Mouse (Mus musculus) bone marrow, adult 2 months (tissue): ENCODE data around the gene Bcar3.

ENCODE experiments used
- CTCF ChIP-seq: fragments of 200-500 bp; IDR thresholded peaks from 2 replicates; pipeline ENCODE4 v1.5.1; 2011; ENCODE audit warnings: low read length, control low read depth; ENCODE audit not compliant: control insufficient read depth, insufficient read depth
- POLR2A ChIP-seq: fragments of 200-500 bp; IDR thresholded peaks from 2 replicates; pipeline ENCODE4 v1.6.1; 2011; ENCODE audit warnings: low read depth, mild to moderate bottlenecking, control low read depth, low read length, borderline replicate concordance; ENCODE audit not compliant: control insufficient read depth

DNA sequence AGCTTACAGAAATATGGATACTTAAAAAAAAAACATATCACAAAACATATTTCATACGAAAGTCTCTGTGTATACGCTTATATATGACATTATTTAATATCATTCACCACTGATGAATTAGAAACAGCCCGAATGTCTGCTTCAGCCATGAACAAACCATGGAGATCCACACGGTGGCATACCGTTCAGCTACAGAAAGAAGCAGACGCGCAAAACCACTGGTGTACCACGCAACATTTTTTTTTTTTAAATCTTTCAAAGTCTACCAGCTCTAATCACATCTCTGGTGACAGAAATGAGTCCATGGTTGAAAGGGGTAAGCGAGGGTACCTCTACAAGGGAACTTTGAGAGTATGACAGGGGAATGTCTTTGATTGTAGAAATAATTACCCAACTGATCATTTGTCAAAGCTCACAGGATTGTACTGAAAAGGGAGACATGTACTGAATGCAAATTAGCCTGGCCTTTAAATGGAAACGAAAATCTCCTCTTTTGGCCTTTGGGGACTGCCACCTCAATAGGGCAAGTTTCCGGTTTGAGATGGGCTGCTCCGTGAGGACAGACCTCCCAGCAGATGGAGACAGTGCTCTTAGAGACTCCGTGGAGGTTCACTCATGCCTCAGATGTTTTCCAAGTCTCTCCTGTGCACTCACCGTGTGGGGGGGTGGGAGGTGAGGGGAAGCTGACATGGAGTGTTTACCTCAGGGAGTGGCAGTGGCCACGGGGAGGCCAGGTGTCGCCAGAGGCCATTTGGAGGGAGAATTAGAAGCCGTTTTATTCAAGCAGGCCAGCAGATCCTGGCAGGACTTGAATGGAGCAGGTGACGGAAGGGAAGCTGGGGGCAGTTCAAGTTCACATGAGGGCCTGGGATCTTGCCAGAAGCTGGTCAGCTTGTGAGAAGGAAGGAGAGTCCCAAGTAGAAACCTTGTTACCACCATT is 168.3 kb downstream of the Bcar3 start:
- TF ChIP-seq CTCF = no peak
- TF ChIP-seq POLR2A = no peak
